Mouse (Mus musculus) intestine, embryonic 15.5 days (tissue): Measurements from ENCODE around the gene Emid1. TPM values are rescaled to one million over a fixed set of nuclear protein-coding genes. Genes with fewer than 3 reads are reported as not detected.

Experiments used
- ATAC-seq: fragments of 200-750 bp; cut with Nextera tagmentation; 2 replicates; pipeline ENCODE4 v1.8.0; 2017; ENCODE audit warnings: moderate TSS enrichment, moderate library complexity
- H3K27ac ChIP-seq: fragments of 300-500 bp; sonication (generic); 2 replicates; pipeline ENCODE4 v1.5.1; 2015; ENCODE audit warnings: mild to moderate bottlenecking, inconsistent platforms
- H3K27me3 ChIP-seq: fragments of 300-500 bp; sonication (generic); replicated peaks from 2 replicates; pipeline ENCODE4 v1.6.1; 2015; ENCODE audit warnings: inconsistent platforms
- H3K36me3 ChIP-seq: fragments of 300-500 bp; sonication (generic); 2 replicates; pipeline ENCODE4 v1.6.1; 2015; ENCODE audit warnings: inconsistent platforms
- H3K4me1 ChIP-seq: fragments of 300-500 bp; sonication (generic); replicated peaks from 2 replicates; pipeline ENCODE4 v1.6.1; 2015; ENCODE audit warnings: inconsistent platforms
- H3K4me2 ChIP-seq: fragments of 300-500 bp; sonication (generic); replicated peaks from 2 replicates; pipeline ENCODE4 v1.6.1; 2015; ENCODE audit warnings: mild to moderate bottlenecking, inconsistent platforms
- H3K4me3 ChIP-seq: fragments of 300-500 bp; sonication (generic); replicated peaks from 2 replicates; pipeline ENCODE4 v1.5.1; 2015; ENCODE audit warnings: inconsistent platforms
- H3K9ac ChIP-seq: fragments of 300-500 bp; sonication (generic); 2 replicates; pipeline ENCODE4 v1.6.1; 2015; ENCODE audit warnings: inconsistent platforms
- H3K9me3 ChIP-seq: fragments of 300-500 bp; sonication (generic); 2 replicates; pipeline ENCODE4 v1.6.1; 2016; ENCODE audit warnings: inconsistent platforms
- WGBS: fragments of 180-500 bp; shearing (Covaris S2); methylation state at CpG from one replicate; pipeline ENCODE4 v1.1.7; 2015; 5-methylcytosine and 5-hydroxymethylcytosine counted together
- polyA plus RNA-seq: library from polyadenylated mRNA; unstranded; fragments of >200 nt; fragmentation: Nextera tagmentation; extraction: Ambion mirVana; gene quantifications from 2 replicates; pipeline ENCODE4 v1.2.1, GENCODE M21; 2015

Emid1 gene
- polyA plus RNA-seq, 1 experiment from 2014 or later: 94.4 TPM

- Histone ChIP-seq H3K27me3 (peaks cover 66% of the 10 kb centered on the region), H3K4me3 (no peak overlapping the region)
Observed at GRCm38 (mm10) chr11:5058783-5059182, 93.3 kb downstream of the Emid1 start.

GRCm38 (mm10) chr11:5057856-5058641 lies 94.0 kb downstream of the Emid1 start, which contains the start of gene Rasl10a:
TSS of gene Rasl10a (plus strand) at chr11:5058128.
- peaks cover 66% of the 10 kb centered on the region for H3K27me3 ChIP-seq
- no peak for ATAC-seq

More at GRCm38 (mm10) chr11:5058783-5059182, 93.3 kb downstream of the Emid1 start:
- no peaks in the 10 kb centered on the region for H3K36me3 ChIP-seq
- no peak overlapping the region for H3K9ac ChIP-seq
- ATAC-seq: no peak
- peaks cover 47% of the 10 kb centered on the region for H3K4me1 ChIP-seq
- no peaks in the 10 kb centered on the region for H3K9me3 ChIP-seq
- no peak overlapping the region for H3K27ac ChIP-seq
- no peak overlapping the region for H3K4me2 ChIP-seq
- WGBS: 34% methylated on average over 9 of the region's 9 CpGs

GRCm38 (mm10) chr11:5057541-5057855 lies 94.6 kb downstream of the Emid1 start:
- no peaks in the 10 kb centered on the region for H3K9me3 ChIP-seq

More at GRCm38 (mm10) chr11:5057856-5058641, 94.0 kb downstream of the Emid1 start, which contains the start of gene Rasl10a:
- Histone ChIP-seq H3K4me3 (peak within 1 kb of the TSS; percentile 50), H3K27ac (no peak within 1 kb of the TSS), H3K36me3 (no peaks in the 10 kb centered on the region), H3K4me1 (peaks cover 44% of the 10 kb centered on the region), H3K9me3 (no peaks in the 10 kb centered on the region), H3K9ac (peak within 1 kb of the TSS; percentile 54), H3K4me2 (peak within 1 kb of the TSS; percentile 99)
- WGBS: 1% methylated on average over 77 of the region's 77 CpGs

GRCm38 (mm10) chr11:5057064-5057463 lies 95.0 kb downstream of the Emid1 start:
- Histone ChIP-seq H3K4me3 (no peak overlapping the region), H3K36me3 (no peaks in the 10 kb centered on the region), H3K4me1 (peaks cover 34% of the 10 kb centered on the region), H3K27ac (no peak overlapping the region), H3K4me2 (no peak overlapping the region), H3K9me3 (no peaks in the 10 kb centered on the region), H3K27me3 (peaks cover 61% of the 10 kb centered on the region), H3K9ac (no peak overlapping the region)
- no peak for ATAC-seq
- WGBS: 67% methylated on average over 8 of the region's 8 CpGs

More at GRCm38 (mm10) chr11:5057541-5057855, 94.6 kb downstream of the Emid1 start:
- 24% methylated on average over 8 of the region's 8 CpGs for WGBS
- H3K9ac ChIP-seq: peak overlapping the region; percentile 54; the same call in 1 of the 2 replicates
- H3K4me3 ChIP-seq: peak overlapping the region; percentile 50
- H3K36me3 ChIP-seq: no peaks in the 10 kb centered on the region
- H3K4me1 ChIP-seq: peaks cover 39% of the 10 kb centered on the region
- H3K4me2 ChIP-seq: peak overlapping the region; percentile 99
- no peak for ATAC-seq
- peaks cover 65% of the 10 kb centered on the region for H3K27me3 ChIP-seq
- H3K27ac ChIP-seq: no peak overlapping the region

Other genes starting within 250 kb of the Emid1 start
- gene Nefh, start 204.2 kb downstream of the Emid1 start, polyA plus RNA-seq: 0.58 and 0.76 TPM in 2 replicates
- 63.5 and 71.3 TPM in 2 replicates for gene Ap1b1, start 165.4 kb downstream of the Emid1 start, polyA plus RNA-seq
- 0.68 and 0.90 TPM in 2 replicates for gene Rasl10a, start 94.1 kb downstream of the Emid1 start, polyA plus RNA-seq
- 28.2 and 28.5 TPM in 2 replicates for gene Gas2l1, start 86.9 kb downstream of the Emid1 start, polyA plus RNA-seq
- gene Rhbdd3, start 53.3 kb downstream of the Emid1 start, polyA plus RNA-seq: 27.5 and 30.0 TPM in 2 replicates
- 571 and 594 TPM in 2 replicates for gene Ewsr1, start 53.0 kb downstream of the Emid1 start, polyA plus RNA-seq
- 10.4 and 11.7 TPM in 2 replicates for gene Kremen1, start 109.3 kb upstream of the Emid1 start, polyA plus RNA-seq